Mouse (Mus musculus) stomach, postnatal 0 days (tissue): Measurements from ENCODE around the gene Plcb1.

Experiments
- CTCF ChIP-seq: IDR thresholded peaks from 2 replicates; pipeline ENCODE4 v1.5.1; 2016; ENCODE audit warnings: antibody characterized with exemption, low read depth, mild to moderate bottlenecking, moderate library complexity
- EP300 ChIP-seq: optimal IDR thresholded peaks from 2 replicates; pipeline ENCODE3; 2016; ENCODE audit warnings: antibody characterized with exemption

- TF ChIP-seq CTCF (peak; percentile 43), EP300 (no peak)
Measured at GRCm38 (mm10) chr2:134901521-134901920, 115.7 kb downstream of the Plcb1 start.
